Mouse (Mus musculus): ENCODE results near the gene Uhrf2. TPM values are rescaled to one million over a fixed set of nuclear protein-coding genes. Genes with fewer than 3 reads are reported as not detected.
A peak's percentile ranks its signal among the peaks of the same experiment; 100 is the strongest.

Gene Uhrf2
- polyA plus RNA-seq (2014; fragmentation: Nextera tagmentation; extraction: Ambion mirVana): 91.4 and 100 TPM in 2 replicates

DNA sequence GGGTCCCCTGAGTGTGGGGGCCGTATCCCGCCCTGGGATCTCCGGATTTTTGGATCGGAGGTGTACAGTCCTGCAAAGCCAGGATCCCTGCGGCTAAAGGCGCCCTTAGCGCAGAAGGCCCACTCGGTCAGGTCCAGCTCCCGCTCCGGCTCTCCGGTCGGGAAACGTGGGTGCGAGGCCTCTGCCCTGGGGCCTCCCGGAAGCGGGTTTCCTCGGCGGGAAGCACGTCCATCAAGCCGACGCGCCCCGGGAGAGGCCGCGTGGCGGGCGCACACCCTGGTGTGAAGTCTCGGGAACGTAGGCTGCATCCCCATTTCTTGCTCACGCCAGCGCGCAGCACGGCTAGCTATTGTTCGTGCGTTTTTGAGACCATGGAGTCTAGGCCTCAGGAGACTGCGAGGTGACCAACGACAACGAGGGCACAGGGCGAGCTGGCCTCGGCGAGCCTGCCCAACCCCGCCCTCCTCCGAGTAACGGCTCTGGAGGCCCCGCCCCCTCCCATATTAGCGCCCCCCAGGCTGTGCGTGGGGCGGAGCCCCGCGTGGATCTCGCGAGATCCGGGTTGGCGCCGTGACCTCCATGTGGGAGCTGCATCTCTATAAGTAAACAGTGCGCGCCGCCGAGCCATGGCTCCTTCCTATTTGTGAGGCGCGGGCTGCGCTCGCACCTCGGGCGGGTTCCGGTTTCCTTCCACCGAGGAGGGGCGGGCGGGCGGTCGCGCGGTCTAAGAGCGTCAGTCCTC lies at the start of gene Uhrf2:
Uhrf2 (plus strand) TSS at position 620 of the 742 bp plus-strand sequence.
- no peaks in the 10 kb centered on the region for H3K36me3 ChIP-seq (replicated peaks; ENCODE audit: control insufficient read depth, insufficient read depth, low read depth, low read length)
- H3K4me1 ChIP-seq (ENCODE audit: control insufficient read depth, insufficient read depth, low read length): no peaks in the 10 kb centered on the region
- peak within 1 kb of the TSS; percentile 100 for H3K9ac ChIP-seq (replicated peaks; ENCODE audit: low read length)
- ATAC-seq (replicated peaks; ENCODE audit: insufficient number of reproducible peaks, low FRiP score, low TSS enrichment, low read depth): peak; percentile 93
- peak within 1 kb of the TSS; percentile 65 for H3K4me2 ChIP-seq (ENCODE audit: low read depth, low read length)
- peak; percentile 97 for DNase-seq (ENCODE audit: low spot score)
- peak within 1 kb of the TSS; percentile 95 for H3K27ac ChIP-seq (replicated peaks; ENCODE audit: low read depth, low read length)
- H3K9me3 ChIP-seq (replicated peaks; ENCODE audit: control insufficient read depth, low read length): no peaks in the 10 kb centered on the region
- H3K27me3 ChIP-seq (ENCODE audit: control insufficient read depth, insufficient read depth, low read length): no peaks in the 10 kb centered on the region
- peak within 1 kb of the TSS; percentile 100 for H3K4me3 ChIP-seq (ENCODE audit: low read depth, low read length)
- 1% methylated on average over 67 of the region's 74 CpGs for WGBS

DNA sequence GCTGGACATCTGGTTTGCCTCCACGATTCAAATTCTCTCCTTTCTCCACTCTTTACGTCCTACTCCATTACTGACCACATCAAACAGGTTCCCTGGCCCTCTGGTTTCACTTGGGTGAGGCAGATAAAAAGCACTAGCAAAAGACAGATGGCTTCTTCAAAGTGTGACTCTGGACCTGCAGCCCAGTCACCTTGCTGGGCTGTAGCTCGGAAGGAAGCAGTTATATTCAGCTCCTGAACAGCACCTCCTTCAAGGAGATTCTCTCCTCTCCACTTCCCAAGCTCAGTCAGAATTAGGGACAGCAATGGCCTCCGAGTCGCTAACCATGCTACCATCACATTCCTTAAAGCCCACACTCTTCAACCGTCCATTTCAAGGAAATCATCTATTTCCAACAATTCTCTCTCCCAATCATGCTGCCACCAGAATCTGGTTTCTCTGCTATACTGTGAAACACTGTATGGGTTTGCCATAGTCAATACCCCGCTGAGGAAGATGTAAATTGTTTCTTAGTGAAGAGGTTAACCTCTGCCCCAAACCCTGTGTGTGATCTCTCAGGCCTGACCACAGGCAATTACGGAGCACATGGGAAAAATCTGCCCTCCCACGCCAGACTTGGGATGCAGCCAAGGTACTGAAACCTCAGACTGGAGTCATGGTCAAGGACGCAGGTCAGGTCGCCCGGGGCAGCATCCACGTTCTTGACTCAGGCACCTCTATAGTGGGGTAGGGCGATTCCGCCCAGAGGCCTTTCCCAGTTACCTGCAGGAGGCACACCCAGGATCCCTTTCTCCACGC lies 45.9 kb upstream of the Uhrf2 start:
- Histone ChIP-seq H3K4me3 (ENCODE audit: low read depth, low read length) (no peak overlapping the region), H3K27me3 (ENCODE audit: control insufficient read depth, insufficient read depth, low read length) (no peaks in the 10 kb centered on the region), H3K9me3 (replicated peaks; ENCODE audit: control insufficient read depth, low read length) (no peaks in the 10 kb centered on the region), H3K36me3 (replicated peaks; ENCODE audit: control insufficient read depth, insufficient read depth, low read depth, low read length) (no peaks in the 10 kb centered on the region), H3K4me2 (ENCODE audit: low read depth, low read length) (no peak overlapping the region), H3K9ac (replicated peaks; ENCODE audit: low read length) (no peak overlapping the region), H3K27ac (replicated peaks; ENCODE audit: low read depth, low read length) (no peak overlapping the region), H3K4me1 (ENCODE audit: control insufficient read depth, insufficient read depth, low read length) (no peaks in the 10 kb centered on the region)
- 69% methylated on average over 16 of the region's 16 CpGs for WGBS
- DNase-seq (ENCODE audit: low spot score) (no peak), ATAC-seq (replicated peaks; ENCODE audit: insufficient number of reproducible peaks, low FRiP score, low TSS enrichment, low read depth) (no peak)

DNA sequence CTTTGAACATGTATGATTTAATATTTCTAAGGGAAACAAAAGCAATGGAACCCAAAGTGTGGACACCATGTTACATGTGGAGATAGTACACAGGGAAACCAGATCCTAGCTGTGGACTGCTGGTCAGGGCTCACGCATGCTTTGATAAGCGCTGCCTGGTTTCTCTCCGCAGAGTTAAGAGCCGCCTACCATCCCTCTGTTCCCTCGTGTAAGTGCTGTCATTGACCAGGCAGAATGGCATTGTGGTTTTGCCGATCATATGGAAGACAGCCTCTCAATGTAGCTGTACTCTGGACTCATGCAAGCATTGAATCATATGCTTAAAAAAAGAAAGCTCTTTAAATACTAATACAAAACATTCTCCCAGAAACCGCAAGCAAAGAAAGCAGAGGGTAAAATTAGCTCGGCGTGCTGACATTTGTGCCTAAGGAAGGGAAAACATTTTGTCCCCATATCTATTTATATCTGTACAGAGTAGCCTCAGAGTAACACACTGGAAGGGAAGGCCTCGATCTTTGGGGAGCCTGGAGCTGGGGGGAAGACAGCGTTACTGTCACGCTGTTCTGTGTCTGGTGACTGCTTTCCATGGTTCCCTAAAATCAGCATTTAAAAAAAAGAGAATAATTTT lies 43.7 kb upstream of the Uhrf2 start:
- H3K4me2 ChIP-seq (ENCODE audit: low read depth, low read length): no peak overlapping the region
- ATAC-seq (replicated peaks; ENCODE audit: insufficient number of reproducible peaks, low FRiP score, low TSS enrichment, low read depth): no peak
- WGBS: 88% methylated on average over 12 of the region's 12 CpGs
- H3K27ac ChIP-seq (replicated peaks; ENCODE audit: low read depth, low read length): no peak overlapping the region
- H3K27me3 ChIP-seq (ENCODE audit: control insufficient read depth, insufficient read depth, low read length): no peaks in the 10 kb centered on the region
- DNase-seq (ENCODE audit: low spot score): no peak
- H3K9ac ChIP-seq (replicated peaks; ENCODE audit: low read length): no peak overlapping the region
- H3K4me1 ChIP-seq (ENCODE audit: control insufficient read depth, insufficient read depth, low read length): no peaks in the 10 kb centered on the region
- no peak overlapping the region for H3K4me3 ChIP-seq (ENCODE audit: low read depth, low read length)
- no peaks in the 10 kb centered on the region for H3K9me3 ChIP-seq (replicated peaks; ENCODE audit: control insufficient read depth, low read length)
- no peaks in the 10 kb centered on the region for H3K36me3 ChIP-seq (replicated peaks; ENCODE audit: control insufficient read depth, insufficient read depth, low read depth, low read length)

DNA sequence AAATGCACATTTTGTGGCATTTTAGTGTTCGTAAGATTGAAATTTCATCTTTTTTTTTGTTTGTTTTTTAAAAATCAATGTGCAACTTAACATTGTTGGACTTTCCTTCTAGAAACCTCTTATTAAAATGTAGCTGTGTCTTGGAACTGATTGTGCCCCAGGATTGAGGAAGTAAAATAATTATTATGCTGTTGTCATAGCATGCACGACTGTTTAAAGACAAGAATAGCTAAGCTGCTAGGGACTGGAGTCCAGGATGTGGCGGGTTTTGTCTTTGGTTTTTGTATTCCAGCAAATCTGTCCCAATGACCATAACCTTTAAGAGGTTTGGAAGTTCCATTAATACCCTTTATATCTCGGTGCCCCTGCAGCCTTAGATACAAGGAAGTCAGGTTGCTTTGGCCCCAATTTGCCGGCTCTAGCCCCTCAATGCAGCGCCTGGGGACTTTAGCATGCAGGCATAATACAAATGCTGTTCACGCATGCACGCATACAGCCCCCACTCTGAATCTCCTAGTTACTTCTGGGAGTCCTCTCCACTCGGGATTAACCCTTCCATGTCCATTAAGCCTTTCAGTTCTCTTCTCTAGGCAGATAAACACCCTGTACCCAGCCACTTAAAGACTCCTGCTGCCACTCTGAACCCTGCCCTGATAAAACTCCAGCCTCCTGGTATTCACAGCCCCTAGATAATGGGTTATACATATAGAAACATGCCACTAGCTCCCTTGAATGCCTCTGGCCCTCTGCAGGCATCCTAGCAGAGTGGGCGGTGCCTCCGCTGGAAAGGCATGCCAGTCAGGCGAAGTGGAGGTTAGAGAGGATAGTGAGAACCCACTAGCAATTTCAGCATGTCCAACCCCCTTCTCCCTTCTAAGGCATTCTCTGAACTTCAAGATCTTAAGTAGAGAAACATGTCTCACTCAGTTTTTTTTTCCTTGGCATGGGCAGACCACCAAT lies 29.6 kb upstream of the Uhrf2 start:
- ATAC-seq (replicated peaks; ENCODE audit: insufficient number of reproducible peaks, low FRiP score, low TSS enrichment, low read depth): no peak
- no peak for DNase-seq (ENCODE audit: low spot score)
- H3K27me3 ChIP-seq (ENCODE audit: control insufficient read depth, insufficient read depth, low read length): no peaks in the 10 kb centered on the region
- no peaks in the 10 kb centered on the region for H3K9me3 ChIP-seq (replicated peaks; ENCODE audit: control insufficient read depth, low read length)
- H3K4me3 ChIP-seq (ENCODE audit: low read depth, low read length): no peak overlapping the region
- H3K36me3 ChIP-seq (replicated peaks; ENCODE audit: control insufficient read depth, insufficient read depth, low read depth, low read length): no peaks in the 10 kb centered on the region
- H3K4me1 ChIP-seq (ENCODE audit: control insufficient read depth, insufficient read depth, low read length): no peaks in the 10 kb centered on the region
- 67% methylated on average over 12 of the region's 12 CpGs for WGBS
- H3K27ac ChIP-seq (replicated peaks; ENCODE audit: low read depth, low read length): no peak overlapping the region
- no peak overlapping the region for H3K9ac ChIP-seq (replicated peaks; ENCODE audit: low read length)
- no peak overlapping the region for H3K4me2 ChIP-seq (ENCODE audit: low read depth, low read length)

DNA sequence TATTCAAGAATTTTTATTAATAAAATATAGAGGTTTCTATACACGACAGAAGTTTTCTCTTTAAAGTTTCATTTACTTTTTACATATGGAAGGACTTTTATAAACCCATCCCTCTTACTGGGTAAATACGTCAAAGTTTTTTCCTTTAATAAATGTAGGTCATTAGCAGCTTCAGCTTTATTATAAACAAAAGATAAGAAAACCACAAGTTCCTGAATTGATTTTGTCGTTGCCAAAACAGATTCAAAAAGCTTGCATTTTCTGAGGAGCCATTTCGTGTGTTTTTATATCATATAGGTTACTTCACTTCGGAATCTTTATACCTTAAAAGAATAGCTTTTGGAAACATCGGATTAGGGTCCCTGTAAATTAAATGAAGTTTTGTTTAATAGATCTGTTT lies 28.8 kb upstream of the Uhrf2 start:
- DNase-seq (ENCODE audit: low spot score): no peak
- Histone ChIP-seq H3K4me1 (ENCODE audit: control insufficient read depth, insufficient read depth, low read length) (no peaks in the 10 kb centered on the region), H3K9me3 (replicated peaks; ENCODE audit: control insufficient read depth, low read length) (no peaks in the 10 kb centered on the region), H3K36me3 (replicated peaks; ENCODE audit: control insufficient read depth, insufficient read depth, low read depth, low read length) (no peaks in the 10 kb centered on the region), H3K27ac (replicated peaks; ENCODE audit: low read depth, low read length) (no peak overlapping the region), H3K4me2 (ENCODE audit: low read depth, low read length) (no peak overlapping the region), H3K27me3 (ENCODE audit: control insufficient read depth, insufficient read depth, low read length) (no peaks in the 10 kb centered on the region), H3K4me3 (ENCODE audit: low read depth, low read length) (no peak overlapping the region), H3K9ac (replicated peaks; ENCODE audit: low read length) (no peak overlapping the region)
- no peak for ATAC-seq (replicated peaks; ENCODE audit: insufficient number of reproducible peaks, low FRiP score, low TSS enrichment, low read depth)
- WGBS: 87% methylated on average over 6 of the region's 6 CpGs

DNA sequence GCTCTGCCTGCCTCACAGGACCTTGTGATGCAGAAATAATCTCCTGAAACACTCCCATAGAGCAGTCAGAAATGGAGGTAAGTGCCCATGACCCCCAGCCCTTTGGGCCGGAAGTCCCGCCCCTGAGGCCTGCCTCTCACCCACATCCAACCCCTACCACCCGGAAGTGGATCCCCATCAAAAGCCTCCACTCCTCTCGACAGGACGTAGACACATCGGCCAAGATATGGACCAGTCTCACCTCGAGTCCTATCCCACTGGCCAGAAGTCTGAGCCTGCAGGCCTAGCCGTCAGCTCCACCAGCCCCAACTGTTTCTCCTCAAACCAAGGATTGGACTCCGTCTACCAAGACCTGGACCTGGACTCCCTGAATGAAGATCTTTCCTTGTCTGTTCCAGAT lies 26.7 kb upstream of the Uhrf2 start, which contains the start of gene Trpd52l3:
Trpd52l3 (plus strand) TSS at position 170 of the 400 bp plus-strand sequence.
- Histone ChIP-seq H3K4me3 (ENCODE audit: low read depth, low read length) (no peak within 1 kb of the TSS), H3K27ac (replicated peaks; ENCODE audit: low read depth, low read length) (no peak within 1 kb of the TSS), H3K9ac (replicated peaks; ENCODE audit: low read length) (no peak within 1 kb of the TSS), H3K4me1 (ENCODE audit: control insufficient read depth, insufficient read depth, low read length) (no peaks in the 10 kb centered on the region), H3K9me3 (replicated peaks; ENCODE audit: control insufficient read depth, low read length) (no peaks in the 10 kb centered on the region), H3K36me3 (replicated peaks; ENCODE audit: control insufficient read depth, insufficient read depth, low read depth, low read length) (no peaks in the 10 kb centered on the region), H3K27me3 (ENCODE audit: control insufficient read depth, insufficient read depth, low read length) (no peaks in the 10 kb centered on the region), H3K4me2 (ENCODE audit: low read depth, low read length) (no peak within 1 kb of the TSS)
- WGBS: 92% methylated on average over 9 of the region's 9 CpGs
- no peak for DNase-seq (ENCODE audit: low spot score)
- no peak for ATAC-seq (replicated peaks; ENCODE audit: insufficient number of reproducible peaks, low FRiP score, low TSS enrichment, low read depth)

DNA sequence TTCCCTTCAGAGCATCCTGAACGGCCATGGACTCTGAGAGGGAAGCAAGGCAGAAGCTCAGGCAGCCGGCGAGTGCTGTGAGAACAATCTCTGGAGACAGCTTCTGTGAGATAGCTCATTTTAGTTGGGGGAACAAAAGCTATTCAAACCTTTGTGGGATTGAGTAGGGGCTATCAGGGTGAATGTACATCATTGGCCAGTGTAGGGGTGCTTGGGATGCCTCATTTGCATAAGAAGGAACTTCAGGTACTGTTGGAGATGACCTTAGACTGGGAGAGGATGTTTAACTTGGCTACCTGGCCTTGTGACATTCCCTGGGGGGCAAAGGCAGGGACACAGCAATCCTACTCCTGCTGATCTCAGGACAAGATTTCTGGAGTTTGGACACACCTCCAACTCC lies 23.9 kb upstream of the Uhrf2 start:
- Histone ChIP-seq H3K36me3 (replicated peaks; ENCODE audit: control insufficient read depth, insufficient read depth, low read depth, low read length) (no peaks in the 10 kb centered on the region), H3K4me2 (ENCODE audit: low read depth, low read length) (no peak overlapping the region), H3K9me3 (replicated peaks; ENCODE audit: control insufficient read depth, low read length) (no peaks in the 10 kb centered on the region), H3K9ac (replicated peaks; ENCODE audit: low read length) (no peak overlapping the region), H3K27ac (replicated peaks; ENCODE audit: low read depth, low read length) (no peak overlapping the region), H3K27me3 (ENCODE audit: control insufficient read depth, insufficient read depth, low read length) (no peaks in the 10 kb centered on the region), H3K4me1 (ENCODE audit: control insufficient read depth, insufficient read depth, low read length) (no peaks in the 10 kb centered on the region), H3K4me3 (ENCODE audit: low read depth, low read length) (no peak overlapping the region)
- ATAC-seq (replicated peaks; ENCODE audit: insufficient number of reproducible peaks, low FRiP score, low TSS enrichment, low read depth) (no peak), DNase-seq (ENCODE audit: low spot score) (no peak)
- WGBS: 75% methylated on average over 3 of the region's 3 CpGs
